Mouse (Mus musculus) ES-E14 (cell line): ENCODE measurements around the gene Ercc6l2.

Source experiments
- CHD2 ChIP-seq: IDR thresholded peaks from 2 replicates; pipeline ENCODE4 v1.6.1; 2014; ENCODE audit warnings: mild to moderate bottlenecking, low read depth, low read length, inconsistent platforms
- HCFC1 ChIP-seq: IDR thresholded peaks from 2 replicates; pipeline ENCODE4 v1.6.1; 2012; ENCODE audit warnings: low read length, inconsistent platforms, borderline replicate concordance; ENCODE audit not compliant: insufficient read depth
- ZC3H11A ChIP-seq: IDR thresholded peaks from 2 replicates; pipeline ENCODE4 v1.6.1; 2012; ENCODE audit warnings: low read depth, mild to moderate bottlenecking, inconsistent platforms, low read length, borderline replicate concordance
- ZNF384 ChIP-seq: IDR thresholded peaks from 2 replicates; pipeline ENCODE4 v1.6.1; 2012; ENCODE audit warnings: low read depth, low read length, inconsistent platforms

DNA sequence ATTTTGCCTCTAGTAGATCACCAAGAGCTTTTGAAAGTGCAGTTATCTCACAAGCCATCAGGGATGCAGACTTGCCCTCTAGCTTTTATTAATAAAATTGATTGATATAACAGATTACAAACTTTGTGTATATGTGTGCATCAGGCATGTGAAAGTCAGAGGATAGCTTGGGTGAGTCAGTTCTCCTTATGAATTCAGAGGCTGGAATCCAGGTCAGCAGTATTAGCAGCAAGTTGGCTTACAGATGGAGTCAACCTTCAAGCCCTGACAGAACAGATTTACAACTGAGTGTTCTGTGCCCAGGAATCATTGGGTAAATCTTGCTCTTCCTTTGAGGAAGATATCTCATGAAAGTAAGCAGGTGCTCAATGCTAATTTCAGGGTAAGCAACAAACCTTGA, 891 bp downstream of the Ercc6l2 start:
- TF ChIP-seq ZC3H11A (no peak), HCFC1 (no peak), CHD2 (no peak), ZNF384 (no peak)
